Mouse (Mus musculus): ENCODE data around the gene Fat3.

The Fat3 gene

GRCm38 (mm10) chr9:16501186-16501711 is at the start of gene Fat3:
TSS of gene Fat3 (minus strand) at chr9:16501285.
- DNase-seq (ENCODE audit: low spot score in 2 of 2): peak; percentile 59 to 67

DNA sequence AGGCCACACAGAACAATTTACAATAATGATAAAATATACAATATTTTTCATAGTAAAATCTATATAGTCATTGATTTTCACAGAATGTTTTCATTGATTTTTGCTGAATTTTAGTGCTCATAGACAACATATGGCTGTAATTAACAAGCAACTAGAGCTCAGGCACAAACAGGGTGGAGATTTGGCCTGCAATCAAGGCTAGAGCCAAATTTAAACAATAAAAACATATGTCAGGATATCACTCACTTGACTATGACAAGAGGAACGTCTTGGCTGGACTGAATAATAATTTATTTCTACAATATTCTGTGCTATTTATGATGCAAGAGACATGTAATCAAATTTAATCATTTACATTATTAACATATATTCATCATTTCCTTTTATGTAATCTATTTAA is 31.8 kb upstream of the Fat3 start:
- no peak for DNase-seq (ENCODE audit: low spot score in 2 of 2)

DNA sequence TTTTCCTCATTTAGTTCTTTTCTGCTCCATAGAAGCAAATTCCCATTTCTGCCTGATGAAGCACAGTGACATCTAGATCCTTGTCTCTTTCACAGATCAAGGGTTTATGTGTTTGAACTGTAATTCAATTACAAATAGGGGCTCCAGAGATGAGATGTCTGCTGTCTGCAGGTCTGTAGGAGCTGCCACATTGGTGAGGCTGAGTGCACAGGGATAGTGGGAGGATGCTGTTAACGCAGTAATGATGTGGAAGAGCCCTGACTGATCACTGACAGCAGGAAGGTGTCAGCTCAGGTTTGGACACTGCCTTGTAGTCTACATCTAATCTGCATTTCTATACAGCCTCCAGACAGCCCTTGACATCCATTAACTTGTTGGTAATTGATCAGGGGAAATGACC is 16.5 kb upstream of the Fat3 start:
- DNase-seq (ENCODE audit: low spot score in 2 of 2): no peak

- no peak for DNase-seq (ENCODE audit: low spot score in 2 of 2)
Measured at GRCm38 (mm10) chr9:16512005-16512404, 10.9 kb upstream of the Fat3 start.

- DNase-seq (ENCODE audit: low spot score in 2 of 2): no peak
Measured at GRCm38 (mm10) chr9:16503776-16504175, 2.7 kb upstream of the Fat3 start.

DNA sequence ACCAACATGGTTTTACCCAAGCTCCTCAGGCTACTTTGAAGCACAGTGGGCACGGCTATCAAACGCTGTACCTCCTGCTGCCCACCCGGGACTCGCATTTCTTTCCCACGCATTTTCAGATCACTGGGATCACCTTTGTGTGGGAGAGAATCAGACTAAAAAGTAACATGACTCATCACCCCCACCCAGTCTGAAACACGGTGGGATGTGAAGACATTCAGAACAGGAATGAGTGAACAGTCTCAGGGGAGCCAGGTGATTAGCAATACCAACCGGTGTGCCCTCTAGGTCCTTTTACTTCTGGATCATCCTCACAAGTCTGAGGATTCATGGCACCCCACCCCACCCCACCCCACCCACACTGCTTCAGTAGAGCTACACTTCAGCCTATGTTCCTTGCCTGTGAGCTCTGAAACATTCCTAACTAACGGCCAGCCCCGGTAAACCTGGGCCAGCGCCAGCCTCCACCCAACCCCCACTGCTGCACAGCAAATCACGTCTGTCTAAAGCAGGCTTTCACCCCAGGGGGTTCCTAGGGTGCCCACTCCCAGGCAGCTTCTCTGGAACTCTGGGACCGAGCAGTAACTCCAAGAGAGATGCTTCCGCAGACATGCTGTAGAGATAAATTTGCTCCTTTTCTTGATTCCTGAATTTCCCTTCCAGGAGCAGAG is 1.7 kb upstream of the Fat3 start:
- peak in 1 of 2 experiments; percentile 39 for DNase-seq (ENCODE audit: low spot score in 2 of 2)

DNA sequence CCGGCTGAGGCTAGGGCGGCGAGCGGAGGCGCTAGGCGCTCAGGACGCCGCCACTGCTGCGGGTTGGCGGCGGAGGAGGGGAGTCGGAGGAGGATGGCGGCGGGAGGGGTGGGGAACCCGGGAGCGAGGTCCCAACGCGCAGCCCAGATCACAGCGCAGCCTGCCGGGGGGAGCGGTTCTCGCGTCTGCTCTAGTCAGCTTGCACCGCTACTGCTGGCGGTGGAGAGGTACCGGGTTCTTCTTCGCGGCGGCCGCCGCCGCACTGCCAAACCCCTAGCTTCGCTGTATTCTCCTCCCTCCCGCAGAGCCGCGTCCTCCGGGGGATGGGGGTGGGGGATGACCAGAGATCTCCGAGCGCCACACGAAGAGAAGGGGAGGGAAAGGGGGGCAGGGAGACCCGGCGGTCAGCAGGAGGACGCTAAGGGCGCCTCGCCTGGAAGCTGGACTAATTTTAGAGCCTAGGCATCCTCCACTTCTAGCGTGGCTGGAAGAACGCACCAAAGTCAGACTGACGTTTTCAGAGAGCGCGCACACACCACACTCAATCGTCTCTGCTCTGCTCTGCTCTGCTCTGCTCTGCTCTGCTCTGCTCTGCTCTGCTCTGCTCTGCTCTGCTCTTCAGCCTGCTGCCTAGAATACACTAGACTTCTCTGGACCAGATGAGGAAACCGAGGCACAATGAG is 1.0 kb upstream of the Fat3 start:
- DNase-seq (ENCODE audit: low spot score in 2 of 2): peak; percentile 89 to 90

DNA sequence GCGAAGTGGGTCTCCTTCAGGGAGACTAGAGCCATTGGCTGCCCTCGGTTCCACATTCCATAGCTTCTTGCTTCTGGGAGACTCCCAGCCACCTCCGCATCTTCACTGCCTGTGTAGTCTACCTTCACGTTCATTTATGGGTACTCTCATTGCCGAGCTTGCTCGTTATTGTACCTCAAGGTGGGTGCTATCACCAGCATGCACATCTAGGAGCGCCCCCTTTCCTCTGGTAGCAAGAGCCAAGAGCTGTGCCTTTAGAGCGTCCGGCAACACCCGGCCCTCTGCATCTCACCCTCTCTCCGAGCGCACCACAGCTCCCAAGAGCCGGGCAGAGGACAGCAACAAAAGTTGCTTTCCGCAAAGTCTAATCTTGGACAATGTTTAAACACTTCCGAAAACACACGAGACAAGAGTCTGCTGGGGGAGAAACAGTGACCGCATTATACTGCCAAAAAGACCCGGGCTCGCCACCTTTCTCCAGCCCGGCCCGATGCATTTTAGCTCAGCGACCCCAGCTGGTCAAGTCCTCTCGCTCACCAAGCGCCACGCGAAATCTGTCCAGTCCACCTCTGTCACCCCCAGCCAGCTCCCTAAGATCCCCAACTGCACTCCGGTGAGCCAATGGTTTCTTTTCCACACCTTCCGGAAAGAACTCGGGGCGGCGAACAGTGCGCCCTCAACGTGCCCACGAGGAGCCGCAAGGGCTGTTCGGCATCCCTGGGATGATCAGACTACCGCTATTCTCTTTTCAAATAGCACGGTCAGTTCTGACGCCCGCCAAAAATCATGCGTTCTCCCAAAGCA is 501 bp downstream of the Fat3 start:
- DNase-seq (ENCODE audit: low spot score in 2 of 2): peak; percentile 67 to 75

DNA sequence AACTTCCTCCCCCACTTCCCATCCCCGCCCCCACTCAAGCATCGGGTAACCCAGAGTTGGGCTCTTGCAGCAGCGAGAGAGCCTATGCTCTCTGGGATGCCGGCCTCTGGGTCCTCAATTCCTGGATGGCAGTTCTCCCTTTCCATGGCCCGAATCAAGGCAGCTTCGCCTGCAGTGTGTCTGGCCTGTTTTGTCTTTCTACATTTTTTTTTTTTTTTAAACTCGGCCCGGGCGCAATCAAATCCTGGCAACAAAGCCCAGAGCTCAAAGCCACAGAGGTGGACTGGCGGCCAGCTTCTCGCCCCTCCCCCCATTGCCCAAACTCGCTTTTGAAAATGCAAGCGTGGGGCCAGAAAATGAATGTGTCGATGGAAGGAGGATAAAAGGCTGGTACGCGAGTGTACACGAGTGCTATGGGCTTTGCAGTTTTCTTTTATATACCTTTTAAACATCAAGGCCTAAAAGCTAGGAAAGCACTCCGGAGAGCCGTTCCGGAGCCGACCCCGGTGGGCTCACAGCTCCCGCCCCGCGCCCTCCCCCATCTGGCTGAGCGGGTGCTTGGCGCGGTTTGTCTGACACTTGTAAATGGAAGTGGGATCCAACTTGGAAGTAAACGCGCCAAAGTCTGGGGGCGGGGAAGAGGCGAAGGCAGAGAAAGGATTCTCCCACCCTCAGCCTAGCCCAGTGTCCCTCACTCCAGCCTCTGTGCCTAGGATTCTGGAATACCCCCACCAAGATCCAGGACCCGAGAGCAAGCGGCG is 1.3 kb downstream of the Fat3 start:
- DNase-seq (ENCODE audit: low spot score in 2 of 2): peak; percentile 82 to 87

DNA sequence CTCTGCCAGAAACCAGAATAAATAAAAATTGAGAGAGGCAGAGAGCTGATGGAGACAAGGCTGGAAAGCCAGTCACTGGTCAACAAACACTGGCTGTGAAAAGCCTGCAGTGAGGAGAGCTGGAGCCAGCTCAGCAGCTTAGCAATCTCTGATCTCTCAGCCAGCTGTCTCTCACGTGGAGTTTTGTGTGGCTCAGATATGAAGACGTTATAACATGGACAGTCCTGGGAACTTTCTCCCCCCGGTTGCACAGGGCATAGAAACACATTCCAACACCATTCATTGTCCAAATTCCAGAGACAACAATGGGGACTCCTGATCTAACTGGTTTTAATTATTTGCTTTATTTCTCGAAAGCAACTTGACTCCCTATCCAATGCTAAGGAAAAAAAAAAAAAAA is 2.2 kb downstream of the Fat3 start:
- no peak for DNase-seq (ENCODE audit: low spot score in 2 of 2)

GRCm38 (mm10) chr9:16497361-16497760 is 3.7 kb downstream of the Fat3 start:
- no peak for DNase-seq (ENCODE audit: low spot score in 2 of 2)

- no peak for DNase-seq (ENCODE audit: low spot score in 2 of 2)
Measured at GRCm38 (mm10) chr9:16496331-16496730, 4.8 kb downstream of the Fat3 start.

GRCm38 (mm10) chr9:16489661-16490060 is 11.4 kb downstream of the Fat3 start:
- DNase-seq (ENCODE audit: low spot score in 2 of 2): no peak

DNA sequence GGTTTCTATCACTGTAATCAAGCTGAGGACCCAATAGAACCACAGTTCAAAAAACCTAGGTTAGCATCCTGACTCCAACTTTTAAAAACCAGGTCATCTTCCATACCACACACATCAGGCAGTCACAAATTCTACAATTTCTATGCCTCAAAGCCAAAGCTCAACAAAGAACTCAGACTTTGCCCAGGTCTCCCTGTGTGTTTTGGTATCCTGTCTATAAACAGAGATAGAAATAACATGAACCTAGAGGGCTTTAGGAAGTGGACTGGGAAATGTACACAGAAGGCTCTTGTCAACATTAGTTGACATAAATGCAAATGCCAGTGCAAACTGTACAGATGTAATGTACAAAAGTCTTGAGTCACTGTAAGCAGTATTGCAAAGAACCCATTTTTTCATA is 13.5 kb downstream of the Fat3 start:
- no peak for DNase-seq (ENCODE audit: low spot score in 2 of 2)

- no peak for DNase-seq (ENCODE audit: low spot score in 2 of 2)
Measured at GRCm38 (mm10) chr9:16486229-16486628, 14.9 kb downstream of the Fat3 start.

DNA sequence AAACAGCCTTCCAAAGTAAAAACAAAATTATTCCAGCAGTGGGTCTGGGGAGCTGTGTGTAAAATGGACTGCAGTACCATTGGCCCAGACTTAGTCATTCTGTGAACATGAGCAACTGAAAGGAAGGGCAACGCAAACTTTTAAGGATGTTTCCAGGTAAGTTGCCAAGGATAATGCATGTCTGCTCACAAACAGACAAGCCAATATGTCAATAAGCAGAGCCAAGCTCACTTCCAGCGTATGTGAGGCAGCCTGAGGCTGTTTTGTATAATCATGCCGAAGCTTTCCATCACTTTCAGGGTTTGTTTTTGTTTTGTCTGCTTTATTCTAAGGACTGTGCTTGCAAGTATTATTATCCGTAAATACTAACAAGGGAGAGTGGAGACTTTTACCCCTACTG is 15.9 kb downstream of the Fat3 start:
- DNase-seq (ENCODE audit: low spot score in 2 of 2): no peak

DNA sequence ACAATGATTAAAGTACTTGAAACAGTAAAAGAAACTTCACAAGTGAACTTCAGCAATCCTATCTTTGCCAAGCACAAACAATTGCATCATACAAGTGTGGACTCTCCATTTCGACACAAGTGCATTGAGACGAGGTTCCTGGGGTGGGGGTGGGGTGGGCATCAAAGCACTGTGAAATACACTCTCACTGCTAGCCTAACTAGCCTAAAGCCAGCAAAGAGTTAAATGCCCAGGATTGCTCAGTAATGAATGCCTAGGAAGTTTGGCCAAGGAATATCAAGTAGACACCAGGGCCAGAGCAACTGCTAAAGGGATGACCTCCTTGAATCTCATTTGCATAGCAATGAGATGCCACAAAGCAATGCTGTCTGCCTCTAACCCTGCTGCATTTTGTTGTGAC is 16.3 kb downstream of the Fat3 start:
- DNase-seq (ENCODE audit: low spot score in 2 of 2): peak in 1 of 2 experiments; percentile 34

GRCm38 (mm10) chr9:16461491-16461890 is 39.6 kb downstream of the Fat3 start:
- DNase-seq (ENCODE audit: low spot score in 2 of 2): no peak

DNA sequence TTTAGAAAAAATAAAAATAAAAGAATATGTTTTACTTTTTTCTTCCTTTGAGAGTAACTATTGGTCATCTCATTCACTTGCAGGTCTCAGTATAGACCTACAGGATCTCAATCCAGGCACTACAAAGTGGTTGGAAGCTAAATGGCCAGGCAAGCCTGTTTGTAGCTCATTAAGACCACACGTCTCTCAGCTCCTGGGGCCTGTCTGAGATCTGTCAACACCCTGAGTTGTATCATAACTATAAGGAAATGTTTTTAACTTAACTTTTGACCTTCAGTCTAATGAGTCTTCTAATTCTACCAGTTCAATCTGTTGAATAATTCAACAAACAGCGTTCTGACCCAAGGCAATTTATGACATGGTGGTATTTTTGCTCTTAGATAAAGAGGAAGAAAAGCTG is 40.5 kb downstream of the Fat3 start:
- no peak for DNase-seq (ENCODE audit: low spot score in 2 of 2)

- no peak for DNase-seq (ENCODE audit: low spot score in 2 of 2)
Measured at GRCm38 (mm10) chr9:16441930-16442329, 59.2 kb downstream of the Fat3 start.

DNA sequence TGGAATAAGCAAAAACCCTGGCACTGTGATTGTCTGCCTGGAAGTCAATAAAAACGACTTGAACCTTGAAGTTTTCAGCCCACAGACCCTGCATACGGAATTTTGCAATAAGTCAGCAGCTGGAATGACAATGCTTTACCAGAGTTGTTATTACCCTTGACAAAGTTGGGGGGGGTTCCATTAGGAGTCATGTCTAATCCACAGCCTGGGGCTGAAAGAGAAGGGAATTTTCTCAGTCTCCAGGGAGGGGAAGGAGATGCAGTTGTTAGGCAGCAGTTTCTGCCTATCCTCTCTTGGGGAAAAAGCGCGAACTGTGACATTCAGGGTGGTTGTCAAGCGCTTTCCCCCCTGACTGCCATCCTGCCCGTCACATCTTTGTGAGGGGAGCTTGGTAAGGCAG is 60.4 kb downstream of the Fat3 start:
- no peak for DNase-seq (ENCODE audit: low spot score in 2 of 2)

DNA sequence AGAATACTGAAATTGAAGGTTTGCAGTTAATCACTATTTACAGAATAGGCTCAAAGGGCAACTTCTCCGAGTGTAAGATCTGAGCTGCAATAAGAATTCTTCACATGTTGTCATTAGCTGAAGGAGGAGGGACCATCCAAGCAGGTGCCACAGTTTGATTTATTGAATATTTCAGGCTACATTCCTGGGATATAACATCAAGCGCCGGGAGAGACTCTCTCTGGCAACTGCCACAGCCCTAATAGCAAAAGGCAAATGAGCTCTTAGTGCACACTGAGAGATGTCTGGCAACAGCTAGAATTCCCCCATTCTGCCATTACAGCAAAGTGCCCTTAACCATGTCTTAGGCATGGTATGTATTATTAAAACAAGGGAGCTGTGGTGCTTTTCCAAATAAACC is 61.1 kb downstream of the Fat3 start:
- no peak for DNase-seq (ENCODE audit: low spot score in 2 of 2)
